Mouse (Mus musculus) left cerebral cortex, postnatal 14 days (tissue): ENCODE data around the gene Gmds. TPM values are rescaled to one million over a fixed set of nuclear protein-coding genes. Genes with fewer than 3 reads are reported as not detected.

ENCODE experiments used
- DNase-seq, 2 experiments: peaks; one replicate each; pipeline ENCODE4 v3.0.0; 2021 to 2022; ENCODE audit warnings: low spot score in 2 of 2, mixed read lengths in 1 of 2
- intact Hi-C: fragments of 180-260 bp; cut with DNase I; formaldehyde crosslinking; loops from one replicate; pipeline ENCODE4 v1.15.1; 2025
- long read RNA-seq, 2 experiments: library from polyadenylated mRNA; stranded (forward); transcript quantifications; one replicate each; pipeline ENCODE4 v2.0.0; 2021
- total RNA-seq, 2 experiments: library from RNA; stranded (reverse); gene quantifications; 2 replicates each; pipeline ENCODE4 v1.2.3; 2021

Gene Gmds
- total RNA-seq: 10 to 100 TPM; 12.8 to 14.0 TPM
- long read RNA-seq, experiment 1, transcript Gmds-201 (11 exons, 1,713 nt): major isoform, 17 of 21 reads
- long read RNA-seq, experiment 1, partial matches to known transcripts: 3 of 21 reads
- long read RNA-seq, experiment 1, other reads (novel, unspliced or antisense): 1 of 21 reads
- long read RNA-seq, experiment 2, transcript Gmds-201 (11 exons, 1,713 nt): major isoform, 11 of 13 reads
- long read RNA-seq, experiment 2, partial matches to known transcripts: 1 of 13 reads
- long read RNA-seq, experiment 2, other reads (novel, unspliced or antisense): 1 of 13 reads

- intact Hi-C loops: no loop called here
- peak; percentile 83 to 91 for DNase-seq
Observed at GRCm38 (mm10) chr13:32338513-32339365, at the start of gene Gmds. Gmds (minus strand) TSS chr13:32338740.

- intact Hi-C loops: no loop called here
- no peak for DNase-seq
Observed at GRCm38 (mm10) chr13:32385421-32386092, 47.0 kb upstream of the Gmds start.

- DNase-seq: no peak
- intact Hi-C loops: no loop called here
Observed at GRCm38 (mm10) chr13:32382227-32383010, 43.9 kb upstream of the Gmds start.

GRCm38 (mm10) chr13:32378634-32379033 is 40.1 kb upstream of the Gmds start:
- intact Hi-C loops: no loop called here
- DNase-seq: no peak

- no peak for DNase-seq
- intact Hi-C loops: no loop called here
Observed at GRCm38 (mm10) chr13:32372531-32372883, 34.0 kb upstream of the Gmds start.

GRCm38 (mm10) chr13:32371874-32372530 is 33.5 kb upstream of the Gmds start:
- DNase-seq: no peak
- intact Hi-C loops: no loop called here

- intact Hi-C loops: no loop called here
- DNase-seq: no peak
Observed at GRCm38 (mm10) chr13:32370751-32371150, 32.2 kb upstream of the Gmds start.

- no peak for DNase-seq
- intact Hi-C loops: no loop called here
Observed at GRCm38 (mm10) chr13:32370135-32370534, 31.6 kb upstream of the Gmds start.

GRCm38 (mm10) chr13:32337735-32338512 is 616 bp downstream of the Gmds start:
- DNase-seq: no peak
- intact Hi-C loops: no loop called here

- intact Hi-C loops: no loop called here
- no peak for DNase-seq
Observed at GRCm38 (mm10) chr13:32318309-32318708, 20.2 kb downstream of the Gmds start.

GRCm38 (mm10) chr13:32317354-32317753 is 21.2 kb downstream of the Gmds start:
- intact Hi-C loops: no loop called here
- no peak for DNase-seq

- DNase-seq: peak; percentile 48 to 55
- intact Hi-C loops: loop anchor here (5.0 kb wide), 1 partner anchor 100 kb away; no protein-coding TSS in a partner anchor
Observed at GRCm38 (mm10) chr13:32312663-32313062, 25.9 kb downstream of the Gmds start.

GRCm38 (mm10) chr13:32311476-32311875 is 27.1 kb downstream of the Gmds start:
- DNase-seq: no peak
- intact Hi-C loops: loop anchor here (5.0 kb wide), 1 partner anchor 101 kb away; no protein-coding TSS in a partner anchor

- intact Hi-C loops: loop anchor here (5.0 kb wide), 1 partner anchor 496 kb away; no protein-coding TSS in a partner anchor
- no peak for DNase-seq
Observed at GRCm38 (mm10) chr13:32298456-32298855, 40.1 kb downstream of the Gmds start.

- intact Hi-C loops: loop anchor here (5.0 kb wide), 1 partner anchor 495 kb away; no protein-coding TSS in a partner anchor
- peak; percentile 20 to 46 for DNase-seq
Observed at GRCm38 (mm10) chr13:32297398-32297797, 41.1 kb downstream of the Gmds start.

- no peak for DNase-seq
- intact Hi-C loops: loop anchor here (5.0 kb wide), 1 partner anchor 492 kb away; no protein-coding TSS in a partner anchor
Observed at GRCm38 (mm10) chr13:32294416-32295195, 43.9 kb downstream of the Gmds start.

- no peak for DNase-seq
- intact Hi-C loops: no loop called here
Observed at GRCm38 (mm10) chr13:32272937-32273496, 65.5 kb downstream of the Gmds start.
